Mouse (Mus musculus): ENCODE results near the gene Mcm2. TPM values are rescaled to one million over a fixed set of nuclear protein-coding genes. Genes with fewer than 3 reads are reported as not detected.

Gene Mcm2
- polyA plus RNA-seq, 1 experiment from 2014 or later: 27.3 TPM

GRCm38 (mm10) chr6:88885644-88886416 is 12.8 kb downstream of the Mcm2 start:
- H3K9ac ChIP-seq (ENCODE audit: low read depth, low read length): no peak overlapping the region
- peaks cover 7% of the 10 kb centered on the region; the same call in 1 of the 2 replicates for H3K36me3 ChIP-seq (ENCODE audit: control insufficient read depth, insufficient read depth, low read length)
- H3K27me3 ChIP-seq (replicated peaks; ENCODE audit: control insufficient read depth, insufficient read depth, low read length): no peaks in the 10 kb centered on the region
- no peak for ATAC-seq
- no peak overlapping the region for H3K4me2 ChIP-seq (ENCODE audit: low read length)
- no peak overlapping the region for H3K27ac ChIP-seq (ENCODE audit: low read depth, low read length)
- WGBS: 79% methylated on average over 12 of the region's 12 CpGs
- no peak overlapping the region for H3K4me3 ChIP-seq (ENCODE audit: low read length)
- no peaks in the 10 kb centered on the region for H3K4me1 ChIP-seq (ENCODE audit: control insufficient read depth, insufficient read depth, low read depth, low read length)
- no peaks in the 10 kb centered on the region for H3K9me3 ChIP-seq (ENCODE audit: control insufficient read depth, low read length)

DNA sequence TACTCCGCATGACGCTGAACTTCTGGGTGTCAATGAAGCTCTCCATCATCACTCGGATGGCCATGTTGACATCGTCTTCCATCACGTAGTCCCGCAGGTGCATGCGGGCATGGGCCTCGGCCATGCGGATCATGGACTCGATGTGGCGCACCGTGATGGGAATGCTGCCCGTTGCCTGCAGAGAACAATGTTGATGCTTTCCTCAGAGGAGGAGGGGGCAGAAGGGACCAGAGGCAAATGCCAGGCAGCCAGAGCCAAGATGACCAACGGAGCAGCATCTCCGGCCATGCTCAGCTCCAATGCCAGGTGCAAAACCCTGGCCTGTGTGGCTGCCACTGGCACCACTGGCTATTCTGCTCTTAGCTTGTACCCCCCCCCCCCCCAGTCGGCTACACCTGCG is 13.9 kb downstream of the Mcm2 start:
- Histone ChIP-seq H3K9ac (ENCODE audit: low read depth, low read length) (no peak overlapping the region), H3K4me1 (ENCODE audit: control insufficient read depth, insufficient read depth, low read depth, low read length) (no peaks in the 10 kb centered on the region), H3K36me3 (ENCODE audit: control insufficient read depth, insufficient read depth, low read length) (peaks cover 2% of the 10 kb centered on the region; the same call in 1 of the 2 replicates), H3K9me3 (ENCODE audit: control insufficient read depth, low read length) (no peaks in the 10 kb centered on the region), H3K4me3 (ENCODE audit: low read length) (no peak overlapping the region), H3K27ac (ENCODE audit: low read depth, low read length) (no peak overlapping the region), H3K27me3 (replicated peaks; ENCODE audit: control insufficient read depth, insufficient read depth, low read length) (no peaks in the 10 kb centered on the region), H3K4me2 (ENCODE audit: low read length) (no peak overlapping the region)
- 88% methylated on average over 17 of the region's 17 CpGs for WGBS
- ATAC-seq: no peak

DNA sequence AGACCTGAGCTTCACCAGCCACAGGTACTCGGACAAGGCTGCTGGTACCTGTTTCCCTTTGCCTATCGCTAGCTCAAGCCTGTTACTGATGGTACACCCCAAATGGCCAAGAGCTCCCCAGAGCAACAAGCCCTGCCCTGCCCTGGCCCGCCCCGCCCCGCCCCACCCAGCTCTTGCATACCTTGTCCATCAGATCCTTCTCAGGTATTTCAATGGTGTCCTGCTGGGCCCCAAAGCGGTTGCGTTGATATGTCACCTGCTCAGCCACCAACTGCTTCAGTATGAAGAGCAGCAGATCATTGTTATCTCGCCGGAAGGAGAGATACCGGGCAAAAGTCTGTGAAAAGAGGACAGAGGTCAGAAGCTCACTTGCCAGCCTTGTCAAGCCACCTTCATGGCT is 14.4 kb downstream of the Mcm2 start:
- no peaks in the 10 kb centered on the region for H3K9me3 ChIP-seq (ENCODE audit: control insufficient read depth, low read length)
- ATAC-seq: no peak
- no peak overlapping the region for H3K27ac ChIP-seq (ENCODE audit: low read depth, low read length)
- 96% methylated on average over 10 of the region's 10 CpGs for WGBS
- H3K36me3 ChIP-seq (ENCODE audit: control insufficient read depth, insufficient read depth, low read length): peaks cover 2% of the 10 kb centered on the region; the same call in 1 of the 2 replicates
- H3K4me2 ChIP-seq (ENCODE audit: low read length): no peak overlapping the region
- no peak overlapping the region for H3K4me3 ChIP-seq (ENCODE audit: low read length)
- H3K27me3 ChIP-seq (replicated peaks; ENCODE audit: control insufficient read depth, insufficient read depth, low read length): no peaks in the 10 kb centered on the region
- H3K4me1 ChIP-seq (ENCODE audit: control insufficient read depth, insufficient read depth, low read depth, low read length): no peaks in the 10 kb centered on the region
- no peak overlapping the region for H3K9ac ChIP-seq (ENCODE audit: low read depth, low read length)

DNA sequence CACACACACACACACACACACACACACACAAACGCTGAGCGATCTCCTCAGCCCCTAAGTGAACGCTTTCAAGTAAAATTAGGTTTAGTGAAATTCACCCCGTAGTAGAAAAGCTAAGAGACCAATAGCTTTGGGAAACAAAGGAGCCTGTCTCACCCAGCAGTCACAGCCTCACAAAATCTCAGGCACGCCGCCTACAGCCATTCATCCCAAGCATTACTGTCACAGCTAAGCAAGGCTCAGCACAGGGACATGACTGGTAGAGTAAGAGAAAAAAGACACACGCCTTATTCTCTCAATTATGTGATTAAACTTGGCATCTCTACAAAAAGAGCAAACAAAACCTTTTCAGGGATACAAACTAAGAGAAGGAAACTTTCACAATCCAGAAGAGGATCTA is 17.2 kb downstream of the Mcm2 start:
- Histone ChIP-seq H3K27ac (ENCODE audit: low read depth, low read length) (no peak overlapping the region), H3K9me3 (ENCODE audit: control insufficient read depth, low read length) (no peaks in the 10 kb centered on the region), H3K9ac (ENCODE audit: low read depth, low read length) (no peak overlapping the region), H3K4me3 (ENCODE audit: low read length) (no peak overlapping the region), H3K27me3 (replicated peaks; ENCODE audit: control insufficient read depth, insufficient read depth, low read length) (no peaks in the 10 kb centered on the region), H3K4me1 (ENCODE audit: control insufficient read depth, insufficient read depth, low read depth, low read length) (no peaks in the 10 kb centered on the region), H3K4me2 (ENCODE audit: low read length) (no peak overlapping the region), H3K36me3 (ENCODE audit: control insufficient read depth, insufficient read depth, low read length) (peaks cover 2% of the 10 kb centered on the region; the same call in 1 of the 2 replicates)
- no peak for ATAC-seq
- 50% methylated on average over 7 of the region's 7 CpGs for WGBS

DNA sequence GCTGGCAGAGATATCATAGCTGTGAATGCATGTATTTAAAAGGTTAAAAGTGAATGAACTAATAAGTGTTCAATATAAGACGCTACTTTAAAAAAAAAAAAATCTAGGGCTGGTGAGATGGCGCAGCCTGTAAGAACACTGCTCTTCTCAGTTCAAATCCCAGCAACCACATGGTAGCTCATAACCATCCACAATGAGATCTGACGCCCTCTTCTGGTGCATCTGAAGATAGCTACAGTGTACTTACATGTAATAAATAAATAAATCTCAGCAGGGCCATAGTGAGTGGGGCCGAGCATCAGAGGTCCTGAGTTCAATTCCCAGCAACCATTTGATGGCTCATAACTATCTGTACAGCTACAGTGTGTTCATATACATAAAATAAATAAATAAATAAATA is 19.1 kb downstream of the Mcm2 start:
- H3K27ac ChIP-seq (ENCODE audit: low read depth, low read length): no peak overlapping the region
- H3K4me3 ChIP-seq (ENCODE audit: low read length): no peak overlapping the region
- H3K27me3 ChIP-seq (replicated peaks; ENCODE audit: control insufficient read depth, insufficient read depth, low read length): no peaks in the 10 kb centered on the region
- no peak overlapping the region for H3K9ac ChIP-seq (ENCODE audit: low read depth, low read length)
- no peaks in the 10 kb centered on the region for H3K9me3 ChIP-seq (ENCODE audit: control insufficient read depth, low read length)
- WGBS: 57% methylated on average over 4 of the region's 4 CpGs
- no peak for ATAC-seq
- peaks cover 3% of the 10 kb centered on the region; the same call in 1 of the 2 replicates for H3K4me1 ChIP-seq (ENCODE audit: control insufficient read depth, insufficient read depth, low read depth, low read length)
- no peak overlapping the region for H3K4me2 ChIP-seq (ENCODE audit: low read length)
- no peaks in the 10 kb centered on the region for H3K36me3 ChIP-seq (ENCODE audit: control insufficient read depth, insufficient read depth, low read length)

- ATAC-seq: peak; percentile 77
- Histone ChIP-seq H3K27me3 (replicated peaks; ENCODE audit: control insufficient read depth, insufficient read depth, low read length) (no peaks in the 10 kb centered on the region), H3K27ac (ENCODE audit: low read depth, low read length) (peak within 1 kb of the TSS; percentile 97), H3K4me2 (ENCODE audit: low read length) (peak within 1 kb of the TSS; percentile 90), H3K9ac (ENCODE audit: low read depth, low read length) (peak within 1 kb of the TSS; percentile 90), H3K9me3 (ENCODE audit: control insufficient read depth, low read length) (no peaks in the 10 kb centered on the region), H3K36me3 (ENCODE audit: control insufficient read depth, insufficient read depth, low read length) (no peaks in the 10 kb centered on the region), H3K4me3 (ENCODE audit: low read length) (peak within 1 kb of the TSS; percentile 53), H3K4me1 (ENCODE audit: control insufficient read depth, insufficient read depth, low read depth, low read length) (peaks cover 34% of the 10 kb centered on the region)
- 6% methylated on average over 39 of the region's 63 CpGs for WGBS
These were observed 23.6 kb downstream of the Mcm2 start, which contains the start of gene Podxl2 for GRCm38 (mm10) chr6:88874868-88875508. Podxl2 (minus strand) TSS chr6:88875044.

- Histone ChIP-seq H3K4me1 (ENCODE audit: control insufficient read depth, insufficient read depth, low read depth, low read length) (peaks cover 36% of the 10 kb centered on the region), H3K4me2 (ENCODE audit: low read length) (peak overlapping the region; percentile 90), H3K36me3 (ENCODE audit: control insufficient read depth, insufficient read depth, low read length) (no peaks in the 10 kb centered on the region), H3K4me3 (ENCODE audit: low read length) (peak overlapping the region; percentile 53), H3K9ac (ENCODE audit: low read depth, low read length) (peak overlapping the region; percentile 90), H3K27me3 (replicated peaks; ENCODE audit: control insufficient read depth, insufficient read depth, low read length) (no peaks in the 10 kb centered on the region), H3K9me3 (ENCODE audit: control insufficient read depth, low read length) (no peaks in the 10 kb centered on the region), H3K27ac (ENCODE audit: low read depth, low read length) (peak overlapping the region; percentile 97)
- 2% methylated on average over 65 of the region's 74 CpGs for WGBS
- ATAC-seq: peak; percentile 69
These were observed 24.4 kb downstream of the Mcm2 start for GRCm38 (mm10) chr6:88873965-88874867.

DNA sequence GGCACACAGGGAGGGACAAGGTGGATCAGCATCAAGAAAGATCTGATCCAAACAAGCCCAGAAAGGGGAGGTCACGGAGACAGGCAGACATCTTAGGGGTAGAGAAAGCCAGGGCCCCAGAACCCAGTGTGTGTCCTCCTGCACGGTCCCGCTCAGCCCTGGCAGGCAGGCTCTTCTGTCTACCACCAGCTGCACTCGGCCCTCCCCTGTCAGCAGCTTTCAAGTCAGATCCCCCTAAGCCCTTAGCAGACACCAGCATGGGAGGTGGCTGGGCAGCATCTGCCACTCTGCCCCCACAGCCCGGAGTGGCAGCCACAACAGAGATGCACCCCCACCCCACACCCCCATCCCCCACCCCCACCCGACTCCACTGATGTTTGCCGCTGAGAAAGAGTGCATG is 25.8 kb downstream of the Mcm2 start:
- peak; percentile 41 for ATAC-seq
- H3K27me3 ChIP-seq (replicated peaks; ENCODE audit: control insufficient read depth, insufficient read depth, low read length): no peaks in the 10 kb centered on the region
- no peaks in the 10 kb centered on the region for H3K36me3 ChIP-seq (ENCODE audit: control insufficient read depth, insufficient read depth, low read length)
- H3K4me1 ChIP-seq (ENCODE audit: control insufficient read depth, insufficient read depth, low read depth, low read length): peaks cover 36% of the 10 kb centered on the region
- no peaks in the 10 kb centered on the region for H3K9me3 ChIP-seq (ENCODE audit: control insufficient read depth, low read length)
- peak overlapping the region; percentile 90 for H3K4me2 ChIP-seq (ENCODE audit: low read length)
- 13% methylated on average over 7 of the region's 7 CpGs for WGBS
- H3K9ac ChIP-seq (ENCODE audit: low read depth, low read length): peak overlapping the region; percentile 90
- H3K27ac ChIP-seq (ENCODE audit: low read depth, low read length): peak overlapping the region; percentile 97
- peak overlapping the region; percentile 53 for H3K4me3 ChIP-seq (ENCODE audit: low read length)
